Mouse (Mus musculus) lung, adult 10 weeks (tissue): ENCODE measurements around the gene Acp6. TPM values are rescaled to one million over a fixed set of nuclear protein-coding genes. Genes with fewer than 3 reads are reported as not detected.

Source experiments
- polyA plus RNA-seq: library from polyadenylated mRNA; stranded (reverse); fragments of 350-450 nt; fragmentation: Illumina TruSeq; extraction: RNeasy Lipid Tissue Mini Kit (QIAGEN cat#74804); gene quantifications from one replicate; pipeline ENCODE4 v1.2.3, GENCODE M21; 2014; ENCODE audit warnings: low read depth, low replicate concordance; ENCODE audit not compliant: insufficient read depth

Gene Acp6
- polyA plus RNA-seq: 14.7 TPM

DNA sequence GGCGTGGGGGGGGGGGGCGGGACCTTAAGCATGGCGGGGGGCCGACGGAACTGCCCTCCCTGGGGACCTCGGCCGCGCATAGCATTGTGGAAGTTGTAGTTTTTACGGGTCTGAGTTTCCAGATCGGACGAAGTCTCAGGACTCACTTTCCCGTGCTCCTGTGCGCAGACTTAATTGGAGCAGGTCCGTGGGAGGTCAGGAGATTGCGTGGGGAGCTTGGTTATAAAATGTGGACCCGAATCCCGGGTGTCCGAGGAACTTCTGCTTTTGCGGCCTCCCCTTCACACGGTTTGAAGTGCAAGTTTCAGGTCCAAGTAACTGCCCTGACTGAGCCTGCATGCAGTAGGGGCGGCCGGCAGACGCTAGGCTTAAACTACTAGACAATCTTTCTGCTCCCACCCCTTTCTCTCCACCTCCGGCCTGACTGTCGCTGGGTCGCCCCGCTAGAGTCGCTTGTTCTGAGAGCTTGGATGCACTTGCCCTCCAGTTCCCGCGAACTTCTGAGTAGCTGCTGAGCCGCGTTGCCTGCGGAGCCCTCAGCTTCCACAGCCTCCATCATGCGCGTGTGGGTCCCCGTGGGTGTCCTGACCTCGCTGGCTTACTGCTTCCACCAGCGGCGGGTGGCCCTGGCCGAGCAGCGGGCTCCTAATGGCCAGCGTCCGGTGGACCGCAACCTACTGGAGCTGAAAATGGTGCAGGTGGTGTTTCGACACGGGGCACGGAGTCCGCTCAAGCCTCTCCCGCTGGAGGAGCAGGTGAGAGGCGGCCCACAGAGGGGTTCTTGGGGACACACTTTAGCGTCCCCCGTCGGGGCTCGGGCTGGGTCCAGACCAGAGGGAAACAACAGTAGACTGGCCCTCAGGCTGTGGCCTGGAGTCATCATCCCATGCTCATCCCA, at the start of gene Acp6:
TSS of gene Acp6 (plus strand) at position 167 of the 898 bp plus-strand sequence.

Other genes starting within 250 kb of the Acp6 start
- gene Gja8, start 232.8 kb upstream of the Acp6 start, polyA plus RNA-seq: not detected
- gene Bcl9, start 139.1 kb downstream of the Acp6 start, polyA plus RNA-seq: 3.8 TPM